In genomic region chr4:127323651-127324050, GRCm38 (mm10) we compare ENCODE assay signal across 15 mouse cellular contexts. TPM values are rescaled to one million over a fixed set of nuclear protein-coding genes. Genes with fewer than 3 reads are reported as not detected.
"Had no signal": no experiment of that assay in that cellular context is flagged by ENCODE, and none has a peak within 500 bp of the region (broad histone marks: within the 10 kb centered on the region; RNA-seq: fewer than 3 reads in every experiment).

No protein-coding gene starts in this region.

- H3K4me1 ChIP-seq: liver, embryonic 13.5 days; stomach, embryonic 15.5 days had no signal

- H3K27ac ChIP-seq: left cerebral cortex, adult 2 months; liver, embryonic 13.5 days; stomach, embryonic 15.5 days had no signal

- DNase-seq: layer of hippocampus, postnatal 36 days; liver, embryonic 13.5 days; lung, adult 2 months; lung, postnatal 14 days; lung, postnatal 4 days; midbrain, embryonic 14.5 days; thymus, postnatal 36 days had no signal

- H3K9ac ChIP-seq: liver, embryonic 13.5 days; stomach, embryonic 15.5 days had no signal

- H3K9me3 ChIP-seq: liver, embryonic 13.5 days; stomach, embryonic 15.5 days had no signal

- H3K36me3 ChIP-seq: liver, embryonic 13.5 days; stomach, embryonic 15.5 days had no signal

- H3K4me2 ChIP-seq: liver, embryonic 13.5 days; midbrain, embryonic 11.5 days; stomach, embryonic 15.5 days had no signal

- H3K4me3 ChIP-seq: left cerebral cortex, adult 2 months; liver, embryonic 13.5 days; stomach, embryonic 15.5 days had no signal

RNA-seq across cellular contexts. Expression of gene Gjb3, which starts 7.0 kb away (rescaled TPM):
- polyA plus RNA-seq: liver, adult 2 months had no signal

RNA-seq across cellular contexts. Expression of gene Gjb4, which starts 30.2 kb away (rescaled TPM):
- polyA plus RNA-seq: liver, adult 2 months; liver, embryonic 13.5 days; midbrain, embryonic 14.5 days; midbrain, postnatal 0 days; neural tube, embryonic 11.5 days; neural tube, embryonic 14.5 days; thymus, postnatal 0 days had no signal

RNA-seq across cellular contexts. Expression of gene Gjb5, which starts 34.3 kb away (rescaled TPM):
- polyA plus RNA-seq: liver, adult 2 months; midbrain, embryonic 14.5 days; neural tube, embryonic 14.5 days had no signal
